Comparison of ENCODE assay signal across 8 mouse cellular contexts in genomic region chr17:27202919-27203357, GRCm38 (mm10). TPM values are rescaled to one million over a fixed set of nuclear protein-coding genes. Genes with fewer than 3 reads are reported as not detected.
DNase-seq lines count a peak whose midpoint lies in the region; ATAC-seq lines count a peak whose summit lies in the region.

No protein-coding gene starts in this region.

- ATAC-seq in kidney, embryonic 16.5 days (ENCODE audit: low FRiP score, low TSS enrichment), result no peak
- no peak for ATAC-seq in intestine, embryonic 16.5 days
- ATAC-seq in neural tube, embryonic 12.5 days (ENCODE audit: low FRiP score, low read depth), result no peak
- no peak for ATAC-seq in activated CD4-positive, CD25-positive, alpha-beta regulatory T cell, adult 4 months

- DNase-seq in kidney, adult 9 months, result no peak
- peak; percentile 33 for DNase-seq in c-Kit-positive CD71-negative TER-119-negative erythroid progenitor cells, embryonic 14.5 days (ENCODE audit: low read depth)
- no peak for DNase-seq in right cerebral cortex, postnatal 14 days
- no peak for DNase-seq in layer of hippocampus, adult 9-11 months

- WGBS in kidney, embryonic 16.5 days, result 41% methylated on average over 13 of the region's 14 CpGs
- 43% methylated on average over 13 of the region's 14 CpGs for WGBS in intestine, embryonic 16.5 days
- WGBS in neural tube, embryonic 12.5 days, result 56% methylated on average over 13 of the region's 14 CpGs

- H3K9ac ChIP-seq in kidney, embryonic 16.5 days (replicated peaks; ENCODE audit: low read length), result peak overlapping the region; percentile 96
- H3K9ac ChIP-seq in intestine, embryonic 16.5 days (ENCODE audit: low read depth, low read length), result peak overlapping the region; percentile 95
- H3K9ac ChIP-seq in neural tube, embryonic 12.5 days, result peak overlapping the region; percentile 99

- peak overlapping the region; percentile 95 for H3K27ac ChIP-seq in kidney, embryonic 16.5 days (ENCODE audit: low read length)
- no peak overlapping the region for H3K27ac ChIP-seq in intestine, embryonic 16.5 days (ENCODE audit: low read length)
- peak overlapping the region; percentile 96; the same call in 1 of the 2 replicates for H3K27ac ChIP-seq in neural tube, embryonic 12.5 days

- H3K4me3 ChIP-seq in kidney, embryonic 16.5 days (ENCODE audit: low read length), result peak overlapping the region; percentile 90
- H3K4me3 ChIP-seq in intestine, embryonic 16.5 days (ENCODE audit: low read length), result peak overlapping the region; percentile 94
- peak overlapping the region; percentile 94 for H3K4me3 ChIP-seq in neural tube, embryonic 12.5 days

- peak overlapping the region; percentile 77 for H3K4me2 ChIP-seq in kidney, embryonic 16.5 days (replicated peaks; ENCODE audit: low read depth, low read length)
- H3K4me2 ChIP-seq in intestine, embryonic 16.5 days (ENCODE audit: low read depth, low read length), result peak overlapping the region; percentile 93
- peak overlapping the region; percentile 90 for H3K4me2 ChIP-seq in neural tube, embryonic 12.5 days (replicated peaks)

- H3K4me1 ChIP-seq in kidney, embryonic 16.5 days (ENCODE audit: insufficient read depth, low read length), result peaks cover 49% of the 10 kb centered on the region
- peaks cover 31% of the 10 kb centered on the region for H3K4me1 ChIP-seq in intestine, embryonic 16.5 days (ENCODE audit: control insufficient read depth, insufficient read depth, low read length)
- peaks cover 66% of the 10 kb centered on the region for H3K4me1 ChIP-seq in neural tube, embryonic 12.5 days

- H3K36me3 ChIP-seq in kidney, embryonic 16.5 days (ENCODE audit: insufficient read depth, low read length), result peaks cover 30% of the 10 kb centered on the region
- peaks cover 13% of the 10 kb centered on the region for H3K36me3 ChIP-seq in intestine, embryonic 16.5 days (ENCODE audit: control insufficient read depth, insufficient read depth, low read length)
- H3K36me3 ChIP-seq in neural tube, embryonic 12.5 days, result peaks cover 26% of the 10 kb centered on the region

- no peaks in the 10 kb centered on the region for H3K27me3 ChIP-seq in kidney, embryonic 16.5 days (ENCODE audit: insufficient read depth, low read length)
- no peaks in the 10 kb centered on the region for H3K27me3 ChIP-seq in intestine, embryonic 16.5 days (replicated peaks; ENCODE audit: control insufficient read depth, insufficient read depth, low read length)
- no peaks in the 10 kb centered on the region for H3K27me3 ChIP-seq in neural tube, embryonic 12.5 days (replicated peaks)

- H3K9me3 ChIP-seq in kidney, embryonic 16.5 days (ENCODE audit: low read length), result peaks cover 4% of the 10 kb centered on the region
- no peaks in the 10 kb centered on the region for H3K9me3 ChIP-seq in intestine, embryonic 16.5 days (ENCODE audit: control insufficient read depth, low read length)
- H3K9me3 ChIP-seq in neural tube, embryonic 12.5 days, result no peaks in the 10 kb centered on the region

RNA-seq across cellular contexts. Expression of gene Lemd2, which starts 1.3 kb away (rescaled TPM):
- polyA plus RNA-seq in kidney, embryonic 16.5 days (2015; fragmentation: Nextera tagmentation; extraction: Ambion mirVana), result 9.7 and 10.0 TPM in 2 replicates
- polyA plus RNA-seq in intestine, embryonic 16.5 days (2015; fragmentation: Nextera tagmentation; extraction: Ambion mirVana), result 4.9 and 5.4 TPM in 2 replicates
- polyA plus RNA-seq in neural tube, embryonic 12.5 days (2016; fragmentation: Nextera tagmentation; extraction: Ambion mirVana), result 33.1 and 34.5 TPM in 2 replicates
- polyA plus RNA-seq in activated CD4-positive, CD25-positive, alpha-beta regulatory T cell, adult 4 months (2017; shearing (Covaris generic)), result 1 to 10 TPM; 5.7 to 9.7 TPM

RNA-seq across cellular contexts. Expression of gene Ip6k3, which starts 35.3 kb away (rescaled TPM):
- 0.15 and 0.19 TPM in 2 replicates for polyA plus RNA-seq in kidney, embryonic 16.5 days (2015; fragmentation: Nextera tagmentation; extraction: Ambion mirVana)
- 0.09 and 0.11 TPM in 2 replicates for polyA plus RNA-seq in intestine, embryonic 16.5 days (2015; fragmentation: Nextera tagmentation; extraction: Ambion mirVana)
- 0.18 and 0.38 TPM in 2 replicates for polyA plus RNA-seq in neural tube, embryonic 12.5 days (2016; fragmentation: Nextera tagmentation; extraction: Ambion mirVana)
- not detected for polyA plus RNA-seq in activated CD4-positive, CD25-positive, alpha-beta regulatory T cell, adult 4 months (2017; shearing (Covaris generic))
